Mouse (Mus musculus): ENCODE results near the gene Ubc. TPM values are rescaled to one million over a fixed set of nuclear protein-coding genes. Genes with fewer than 3 reads are reported as not detected.

The Ubc gene
- polyA plus RNA-seq, 1 experiment from 2014 or later: 1,103 TPM

DNA sequence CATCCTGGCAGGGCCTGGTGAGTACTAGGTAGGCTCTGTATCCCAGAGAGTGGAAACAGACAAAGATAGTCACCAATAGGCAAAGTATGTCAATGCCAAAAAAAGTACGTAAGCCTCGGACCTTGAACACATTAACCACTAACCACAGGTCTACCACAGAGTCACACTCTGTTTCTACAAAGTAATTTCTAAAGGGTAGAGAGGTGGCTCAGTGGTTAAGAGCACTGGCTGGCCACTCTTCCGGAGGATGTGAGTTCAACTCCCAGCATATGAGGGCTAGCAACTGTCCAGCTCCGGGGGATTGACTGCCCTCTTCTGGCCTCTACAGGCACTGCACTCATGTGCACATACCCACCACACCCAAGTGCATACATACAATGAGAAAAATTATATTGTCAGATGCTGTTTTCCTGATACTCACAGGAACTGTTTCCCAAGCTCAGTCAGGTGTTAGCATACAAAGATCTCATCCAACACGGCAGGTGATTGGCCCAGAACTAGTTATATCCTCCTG, 37.2 kb downstream of the Ubc start:
- peak; percentile 36 for TF ChIP-seq CTCF (IDR thresholded peaks at IDR 0.05; ENCODE audit: low read depth)
- Histone ChIP-seq H3K4me3 (ENCODE audit: low read depth, low read length) (no peak overlapping the region), H3K4me1 (ENCODE audit: insufficient read depth) (no peaks in the 10 kb centered on the region), H3K27ac (ENCODE audit: low read depth) (no peak overlapping the region), H3K9me3 (ENCODE audit: low read depth, low read length) (no peaks in the 10 kb centered on the region), H3K9ac (no peak overlapping the region), H3K36me3 (ENCODE audit: insufficient read depth) (no peaks in the 10 kb centered on the region), H3K27me3 (ENCODE audit: insufficient read depth, low read length) (no peaks in the 10 kb centered on the region), H3K4me2 (no peak overlapping the region)
- DNase-seq (no peak), ATAC-seq (ENCODE audit: insufficient read depth) (no peak)
- 91% methylated on average over 5 of the region's 5 CpGs for WGBS

DNA sequence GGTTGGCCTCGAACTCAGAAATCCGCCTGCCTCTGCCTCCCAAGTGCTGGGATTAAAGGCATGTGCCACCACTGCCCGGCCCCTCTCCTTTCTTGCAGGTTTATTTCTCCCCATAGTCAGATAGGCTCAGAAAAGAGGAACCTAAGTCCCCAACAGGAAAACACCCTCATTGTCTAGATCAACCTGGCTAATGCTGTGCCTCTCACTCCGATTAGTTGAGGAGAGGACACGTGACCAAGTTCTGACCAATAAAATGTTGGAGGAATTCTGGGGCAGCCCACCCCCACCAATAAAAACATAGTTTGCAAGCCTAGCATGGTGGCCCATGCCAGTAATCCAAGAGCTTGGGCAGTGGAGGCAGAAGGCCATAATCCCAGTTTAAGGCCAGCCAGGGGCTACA, 38.1 kb downstream of the Ubc start:
- Histone ChIP-seq H3K4me2 (no peak overlapping the region), H3K9me3 (ENCODE audit: low read depth, low read length) (no peaks in the 10 kb centered on the region), H3K4me3 (ENCODE audit: low read depth, low read length) (no peak overlapping the region), H3K36me3 (ENCODE audit: insufficient read depth) (no peaks in the 10 kb centered on the region), H3K27ac (ENCODE audit: low read depth) (no peak overlapping the region), H3K4me1 (ENCODE audit: insufficient read depth) (no peaks in the 10 kb centered on the region), H3K27me3 (ENCODE audit: insufficient read depth, low read length) (no peaks in the 10 kb centered on the region), H3K9ac (no peak overlapping the region)
- no peak for ATAC-seq (ENCODE audit: insufficient read depth)
- no peak for TF ChIP-seq CTCF (IDR thresholded peaks at IDR 0.05; ENCODE audit: low read depth)
- WGBS: 94% methylated on average over 5 of the region's 5 CpGs
- no peak for DNase-seq

DNA sequence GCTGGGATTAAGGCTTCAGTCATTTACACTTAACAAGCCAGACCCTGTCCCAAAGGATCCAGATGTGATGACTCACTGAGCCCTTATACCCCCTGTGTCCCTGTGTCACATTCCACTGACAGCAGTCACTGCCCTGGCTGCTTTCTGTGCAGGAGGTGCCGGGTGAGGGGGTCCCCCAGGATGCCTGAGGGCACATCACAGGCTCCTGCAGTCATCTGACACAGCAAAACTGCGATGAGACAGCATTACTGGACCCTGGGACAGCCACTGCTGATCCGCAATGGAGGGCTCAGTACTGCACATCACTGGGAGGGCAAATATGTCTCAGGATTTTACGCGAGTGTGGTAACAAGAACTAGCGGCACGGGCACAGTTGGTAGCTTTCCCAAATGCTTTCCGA, 38.9 kb downstream of the Ubc start:
- no peak overlapping the region for H3K4me2 ChIP-seq
- TF ChIP-seq CTCF (IDR thresholded peaks at IDR 0.05; ENCODE audit: low read depth): no peak
- H3K9ac ChIP-seq: no peak overlapping the region
- H3K36me3 ChIP-seq (ENCODE audit: insufficient read depth): no peaks in the 10 kb centered on the region
- no peak for DNase-seq
- no peaks in the 10 kb centered on the region for H3K9me3 ChIP-seq (ENCODE audit: low read depth, low read length)
- no peaks in the 10 kb centered on the region for H3K27me3 ChIP-seq (ENCODE audit: insufficient read depth, low read length)
- no peak for ATAC-seq (ENCODE audit: insufficient read depth)
- H3K4me3 ChIP-seq (ENCODE audit: low read depth, low read length): no peak overlapping the region
- H3K4me1 ChIP-seq (ENCODE audit: insufficient read depth): no peaks in the 10 kb centered on the region
- WGBS: 77% methylated on average over 8 of the region's 8 CpGs
- H3K27ac ChIP-seq (ENCODE audit: low read depth): no peak overlapping the region

DNA sequence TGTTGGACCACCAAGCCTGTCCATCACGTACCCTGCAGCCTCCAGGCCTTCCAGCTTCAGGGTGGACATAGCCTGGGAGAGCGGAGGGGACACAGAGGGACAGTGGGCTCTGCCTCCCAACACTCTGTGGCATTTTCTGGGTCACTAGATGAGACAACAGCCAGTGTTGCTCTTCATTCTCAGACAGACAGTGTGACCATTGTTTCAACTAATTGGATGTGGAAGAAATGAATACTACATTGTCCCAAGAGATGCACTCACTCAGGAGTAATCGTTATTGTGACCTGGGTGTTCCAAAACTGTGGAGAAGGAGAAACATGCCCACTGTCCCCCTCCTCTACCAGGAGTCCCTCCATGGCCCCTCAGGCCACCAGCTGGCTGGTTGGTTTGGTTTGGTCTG, 40.6 kb downstream of the Ubc start:
- 79% methylated on average over 3 of the region's 3 CpGs for WGBS

DNA sequence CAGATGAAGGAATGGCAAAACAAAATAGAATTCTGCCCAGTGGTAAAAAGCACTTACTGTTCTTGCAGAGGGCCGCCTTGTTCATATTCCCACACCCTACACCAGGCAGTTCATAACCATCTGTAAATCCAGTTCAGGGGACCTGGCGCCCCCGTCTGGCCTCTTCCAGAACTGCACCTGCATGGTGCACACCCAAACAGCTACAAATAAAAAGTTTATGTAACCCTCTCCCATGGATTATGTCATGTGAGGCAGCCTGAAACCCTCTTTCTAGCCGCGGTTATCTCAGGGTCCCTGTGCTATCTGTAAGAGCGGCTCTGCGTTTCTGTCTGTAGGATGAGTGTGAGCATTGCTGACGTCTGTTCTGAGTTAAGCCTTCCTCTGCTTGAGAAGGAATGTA, 41.5 kb downstream of the Ubc start:
- Histone ChIP-seq H3K9me3 (ENCODE audit: low read depth, low read length) (no peaks in the 10 kb centered on the region), H3K4me3 (ENCODE audit: low read depth, low read length) (no peak overlapping the region), H3K9ac (no peak overlapping the region), H3K4me2 (no peak overlapping the region), H3K36me3 (ENCODE audit: insufficient read depth) (no peaks in the 10 kb centered on the region), H3K27ac (ENCODE audit: low read depth) (no peak overlapping the region), H3K27me3 (ENCODE audit: insufficient read depth, low read length) (no peaks in the 10 kb centered on the region), H3K4me1 (ENCODE audit: insufficient read depth) (no peaks in the 10 kb centered on the region)
- ATAC-seq (ENCODE audit: insufficient read depth) (no peak), DNase-seq (peak; percentile 65)
- peak; percentile 71 for TF ChIP-seq CTCF (IDR thresholded peaks at IDR 0.05; ENCODE audit: low read depth)
- whole genome bisulfite sequencing: 27% methylated on average over 8 of the region's 8 CpGs

More for the DNA sequence above, 40.6 kb downstream of the Ubc start:
- Histone ChIP-seq H3K27me3 (ENCODE audit: insufficient read depth, low read length) (no peaks in the 10 kb centered on the region), H3K27ac (ENCODE audit: low read depth) (no peak overlapping the region), H3K9ac (no peak overlapping the region), H3K9me3 (ENCODE audit: low read depth, low read length) (no peaks in the 10 kb centered on the region), H3K4me3 (ENCODE audit: low read depth, low read length) (no peak overlapping the region), H3K36me3 (ENCODE audit: insufficient read depth) (no peaks in the 10 kb centered on the region), H3K4me2 (no peak overlapping the region), H3K4me1 (ENCODE audit: insufficient read depth) (no peaks in the 10 kb centered on the region)
- ATAC-seq (ENCODE audit: insufficient read depth): no peak
- TF ChIP-seq CTCF (IDR thresholded peaks at IDR 0.05; ENCODE audit: low read depth): no peak
- DNase-seq: no peak

DNA sequence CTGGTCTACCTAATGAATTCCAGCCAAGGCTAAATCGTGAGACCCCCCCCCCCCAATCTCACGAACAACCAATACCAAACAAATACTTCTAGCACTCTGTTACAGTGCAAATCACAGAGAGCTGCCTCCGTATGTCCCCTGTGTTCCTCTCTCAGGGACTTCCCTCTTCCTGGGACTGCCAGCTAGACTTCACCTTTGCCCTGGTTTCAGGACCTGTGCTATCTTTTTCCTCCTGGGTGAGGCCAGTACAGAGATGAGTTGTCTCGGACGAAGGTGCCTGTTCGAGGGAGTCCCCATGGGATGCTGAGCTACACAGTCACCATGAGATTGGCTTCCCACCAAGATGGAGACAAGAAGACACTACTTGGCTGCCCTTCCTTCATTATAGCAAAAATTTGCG, 41.9 kb downstream of the Ubc start:
- Histone ChIP-seq H3K4me1 (ENCODE audit: insufficient read depth) (no peaks in the 10 kb centered on the region), H3K36me3 (ENCODE audit: insufficient read depth) (no peaks in the 10 kb centered on the region), H3K4me3 (ENCODE audit: low read depth, low read length) (no peak overlapping the region), H3K9ac (no peak overlapping the region), H3K9me3 (ENCODE audit: low read depth, low read length) (no peaks in the 10 kb centered on the region), H3K27me3 (ENCODE audit: insufficient read depth, low read length) (no peaks in the 10 kb centered on the region), H3K4me2 (no peak overlapping the region), H3K27ac (ENCODE audit: low read depth) (no peak overlapping the region)
- DNase-seq (no peak), ATAC-seq (ENCODE audit: insufficient read depth) (no peak)
- TF ChIP-seq CTCF (IDR thresholded peaks at IDR 0.05; ENCODE audit: low read depth): no peak
- WGBS: 62% methylated on average over 7 of the region's 7 CpGs

DNA sequence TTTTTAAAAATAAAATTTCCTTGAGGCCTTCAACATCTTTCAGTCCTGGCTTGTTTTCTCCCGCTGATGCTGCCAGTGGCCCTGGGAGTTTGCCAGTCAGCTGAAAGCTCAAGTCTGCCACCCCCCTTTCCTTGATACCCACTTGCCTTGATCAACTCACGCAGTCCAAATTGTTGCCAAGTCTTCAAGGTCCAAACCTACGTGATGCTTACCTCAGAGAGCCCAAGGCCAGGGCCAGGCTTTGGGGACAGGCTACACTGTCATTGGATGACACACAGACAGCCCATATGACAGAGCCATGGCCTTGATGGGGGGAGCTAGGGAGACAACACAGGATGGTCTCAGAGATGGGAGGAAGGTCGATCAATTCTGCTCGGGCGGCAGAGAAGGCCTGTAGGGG, 45.7 kb downstream of the Ubc start:
- no peak overlapping the region for H3K4me2 ChIP-seq
- no peak overlapping the region for H3K4me3 ChIP-seq (ENCODE audit: low read depth, low read length)
- DNase-seq (no peak), ATAC-seq (ENCODE audit: insufficient read depth) (no peak)
- 89% methylated on average over 6 of the region's 6 CpGs for WGBS
- H3K36me3 ChIP-seq (ENCODE audit: insufficient read depth): no peaks in the 10 kb centered on the region
- H3K9ac ChIP-seq: no peak overlapping the region
- no peak overlapping the region for H3K27ac ChIP-seq (ENCODE audit: low read depth)
- H3K27me3 ChIP-seq (ENCODE audit: insufficient read depth, low read length): no peaks in the 10 kb centered on the region
- TF ChIP-seq CTCF (IDR thresholded peaks at IDR 0.05; ENCODE audit: low read depth): no peak
- H3K4me1 ChIP-seq (ENCODE audit: insufficient read depth): peaks cover 6% of the 10 kb centered on the region
- no peaks in the 10 kb centered on the region for H3K9me3 ChIP-seq (ENCODE audit: low read depth, low read length)
